Mouse (Mus musculus) limb, embryonic 13.5 days (tissue): Measurements from ENCODE around the gene Rora. TPM values are rescaled to one million over a fixed set of nuclear protein-coding genes. Genes with fewer than 3 reads are reported as not detected.

Experiments used
- ATAC-seq: fragments of 200-750 bp; cut with Nextera tagmentation; 2 replicates; pipeline ENCODE4 v1.8.0; 2017; ENCODE audit warnings: low read depth, moderate number of reproducible peaks, moderate TSS enrichment; ENCODE audit not compliant: low FRiP score
- H3K27ac ChIP-seq: fragments of 300-500 bp; sonication (generic); 2 replicates; pipeline ENCODE4 v1.5.1; 2015; ENCODE audit warnings: inconsistent platforms, mild to moderate bottlenecking, moderate library complexity
- H3K27me3 ChIP-seq: fragments of 300-500 bp; sonication (generic); 2 replicates; pipeline ENCODE4 v1.6.1; 2015; ENCODE audit warnings: mild to moderate bottlenecking, inconsistent platforms
- H3K36me3 ChIP-seq: fragments of 300-500 bp; sonication (generic); 2 replicates; pipeline ENCODE4 v1.6.1; 2015; ENCODE audit warnings: inconsistent platforms, mild to moderate bottlenecking, moderate library complexity
- H3K4me1 ChIP-seq: fragments of 300-500 bp; sonication (generic); 2 replicates; pipeline ENCODE4 v1.6.1; 2015; ENCODE audit warnings: inconsistent platforms
- H3K4me2 ChIP-seq: fragments of 300-500 bp; sonication (generic); replicated peaks from 2 replicates; pipeline ENCODE4 v1.6.1; 2015; ENCODE audit warnings: inconsistent platforms, mild to moderate bottlenecking, moderate library complexity
- H3K4me3 ChIP-seq: fragments of 300-500 bp; sonication (generic); 2 replicates; pipeline ENCODE4 v1.5.1; 2015; ENCODE audit warnings: moderate library complexity, mild to moderate bottlenecking, inconsistent platforms
- H3K9ac ChIP-seq: fragments of 300-500 bp; sonication (generic); 2 replicates; pipeline ENCODE4 v1.6.1; 2015; ENCODE audit warnings: mild to moderate bottlenecking, inconsistent platforms
- H3K9me3 ChIP-seq: fragments of 300-500 bp; sonication (generic); 2 replicates; pipeline ENCODE4 v1.6.1; 2016; ENCODE audit warnings: inconsistent platforms
- WGBS: fragments of 180-500 bp; shearing (Covaris S2); methylation state at CpG from one replicate; pipeline ENCODE4 v1.1.7; 2015; 5-methylcytosine and 5-hydroxymethylcytosine counted together
- polyA plus RNA-seq: library from polyadenylated mRNA; unstranded; fragments of >200 nt; fragmentation: Nextera tagmentation; extraction: Ambion mirVana; gene quantifications from 2 replicates; pipeline ENCODE4 v1.2.1, GENCODE M21; 2015

Gene Rora
- polyA plus RNA-seq, 1 experiment from 2014 or later = 9.6 TPM

DNA sequence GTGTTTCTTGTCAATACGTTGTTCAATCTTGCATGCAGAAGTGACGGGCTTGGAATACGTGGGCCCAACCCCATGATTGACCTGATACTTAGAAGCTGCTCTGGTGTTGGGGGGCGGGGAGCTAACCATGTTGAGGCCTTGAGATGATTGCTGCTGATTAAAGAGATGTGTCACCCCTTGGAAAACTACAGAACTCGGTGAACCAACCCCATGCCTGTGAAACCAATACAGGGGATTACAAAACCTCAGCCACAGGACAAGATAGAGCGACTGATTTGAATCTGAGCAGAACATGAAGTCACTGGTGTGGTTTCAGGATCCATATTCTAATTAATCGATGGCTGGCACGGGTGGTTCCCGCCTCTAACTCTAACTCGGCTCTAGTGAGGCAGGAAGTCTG is 650.9 kb downstream of the Rora start:
- no peak for ATAC-seq
- H3K4me3 ChIP-seq = no peak overlapping the region
- H3K9me3 ChIP-seq = no peaks in the 10 kb centered on the region
- no peak overlapping the region for H3K27ac ChIP-seq
- H3K4me2 ChIP-seq = no peak overlapping the region
- 62% methylated on average over 10 of the region's 10 CpGs for WGBS
- H3K9ac ChIP-seq = no peak overlapping the region
- H3K27me3 ChIP-seq = peaks cover 11% of the 10 kb centered on the region
- H3K4me1 ChIP-seq = peaks cover 54% of the 10 kb centered on the region
- no peaks in the 10 kb centered on the region for H3K36me3 ChIP-seq

GRCm38 (mm10) chr9:69304991-69305390 is 651.4 kb downstream of the Rora start:
- Histone ChIP-seq H3K4me2 (no peak overlapping the region), H3K9ac (no peak overlapping the region), H3K36me3 (no peaks in the 10 kb centered on the region), H3K27ac (no peak overlapping the region), H3K4me3 (no peak overlapping the region), H3K9me3 (no peaks in the 10 kb centered on the region), H3K27me3 (peaks cover 11% of the 10 kb centered on the region), H3K4me1 (peaks cover 49% of the 10 kb centered on the region)
- 68% methylated on average over 3 of the region's 3 CpGs for WGBS
- no peak for ATAC-seq

DNA sequence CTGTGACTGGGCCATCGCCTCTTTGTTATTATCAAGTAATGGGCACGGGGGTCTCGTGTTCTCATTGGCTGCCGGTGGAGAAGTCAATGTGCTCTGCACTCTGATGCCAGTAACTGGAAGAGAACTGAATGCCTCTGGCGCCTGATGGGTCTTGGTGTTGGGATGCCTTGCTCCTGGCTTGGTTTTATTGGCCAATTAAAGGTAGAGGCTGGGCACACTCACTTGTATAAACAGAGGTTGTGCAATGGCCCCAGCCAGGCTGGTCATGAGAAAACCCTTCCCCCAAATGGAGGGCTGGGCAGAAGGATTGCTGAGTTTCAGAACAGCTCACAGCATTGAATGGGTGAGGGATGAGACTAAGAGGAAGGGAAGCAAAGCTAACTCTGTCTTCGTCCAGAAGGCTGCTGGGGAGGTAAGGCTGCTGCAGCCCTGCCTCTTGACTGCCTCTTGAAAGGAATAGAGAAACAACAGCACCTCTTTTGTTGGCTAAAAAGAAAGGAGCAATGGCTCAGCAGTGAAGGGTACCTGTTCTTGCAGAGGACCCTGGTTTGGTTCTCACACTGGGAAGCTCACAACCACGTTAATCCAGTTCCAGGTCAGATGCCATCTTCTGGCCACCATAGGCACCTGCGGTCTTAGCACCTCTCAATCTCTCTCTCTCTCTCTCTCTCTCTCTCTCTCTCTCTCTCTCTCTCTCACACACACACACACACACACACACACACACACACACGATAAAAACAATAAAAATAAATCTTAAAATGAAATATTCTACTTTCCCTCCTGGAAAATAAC is 653.3 kb downstream of the Rora start:
- Histone ChIP-seq H3K27me3 (peaks cover 17% of the 10 kb centered on the region), H3K36me3 (no peaks in the 10 kb centered on the region), H3K9me3 (no peaks in the 10 kb centered on the region), H3K4me1 (peaks cover 43% of the 10 kb centered on the region), H3K4me2 (0 out of 2 replicates have a peak overlapping the region, but pooled peaks have one; percentile 0), H3K27ac (no peak overlapping the region), H3K9ac (no peak overlapping the region), H3K4me3 (no peak overlapping the region)
- no peak for ATAC-seq
- WGBS = 60% methylated on average over 9 of the region's 9 CpGs

DNA sequence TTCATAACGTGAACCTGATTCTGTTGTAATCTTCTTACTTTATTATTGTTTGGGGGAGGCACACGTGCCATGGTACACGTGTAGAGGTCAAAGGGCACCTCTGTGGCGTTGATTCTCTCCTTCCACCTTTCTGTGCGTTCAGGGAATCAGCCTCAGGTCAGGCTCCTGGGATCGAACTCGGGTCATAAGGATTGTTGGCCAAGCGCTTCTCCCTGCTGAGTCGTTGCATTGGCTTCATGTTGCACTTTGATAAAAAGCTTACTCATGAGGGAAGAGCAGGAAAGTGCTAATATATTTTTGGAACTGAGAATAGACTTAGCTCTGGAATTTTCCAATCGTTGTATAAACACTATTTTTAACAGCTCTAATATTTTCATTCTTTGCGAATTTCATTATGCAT is 654.4 kb downstream of the Rora start:
- Histone ChIP-seq H3K9me3 (no peaks in the 10 kb centered on the region), H3K4me1 (peaks cover 34% of the 10 kb centered on the region), H3K27me3 (peaks cover 20% of the 10 kb centered on the region), H3K4me3 (no peak overlapping the region), H3K9ac (no peak overlapping the region), H3K27ac (no peak overlapping the region), H3K4me2 (no peak overlapping the region), H3K36me3 (no peaks in the 10 kb centered on the region)
- ATAC-seq = no peak
- 89% methylated on average over 11 of the region's 11 CpGs for WGBS

GRCm38 (mm10) chr9:69310524-69310923 is 656.9 kb downstream of the Rora start:
- WGBS = 16% methylated on average over 12 of the region's 12 CpGs
- ATAC-seq = no peak
- Histone ChIP-seq H3K9me3 (no peaks in the 10 kb centered on the region), H3K4me3 (no peak overlapping the region), H3K27me3 (peaks cover 36% of the 10 kb centered on the region), H3K36me3 (no peaks in the 10 kb centered on the region), H3K27ac (no peak overlapping the region), H3K9ac (no peak overlapping the region), H3K4me1 (peaks cover 32% of the 10 kb centered on the region), H3K4me2 (peak overlapping the region; percentile 12)

DNA sequence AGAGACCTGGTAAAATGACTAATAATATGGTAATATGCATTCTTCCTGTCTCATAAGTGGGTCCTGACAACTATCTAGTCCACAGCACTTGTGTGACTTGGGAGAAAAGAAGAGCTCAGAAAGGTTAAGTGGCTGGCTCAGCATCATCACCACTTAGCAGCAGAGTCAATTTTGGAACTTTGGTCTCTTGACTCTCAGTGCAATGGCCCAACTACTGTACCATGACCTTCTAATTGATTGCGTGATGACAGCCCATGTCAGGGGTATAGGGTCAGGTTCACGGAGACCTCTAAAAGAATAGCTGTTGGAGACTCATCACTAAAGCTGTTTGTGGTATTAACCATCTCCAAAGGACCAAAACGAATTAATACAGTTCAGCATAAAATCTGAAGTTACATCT is 659.7 kb downstream of the Rora start:
- Histone ChIP-seq H3K4me1 (peaks cover 25% of the 10 kb centered on the region), H3K4me3 (no peak overlapping the region), H3K9ac (no peak overlapping the region), H3K4me2 (no peak overlapping the region), H3K9me3 (no peaks in the 10 kb centered on the region), H3K27me3 (peaks cover 40% of the 10 kb centered on the region), H3K27ac (no peak overlapping the region), H3K36me3 (no peaks in the 10 kb centered on the region)
- WGBS = 86% methylated on average over 3 of the region's 3 CpGs
- no peak for ATAC-seq

- ATAC-seq = no peak
Observed at GRCm38 (mm10) chr9:69314451-69315210, 661.0 kb downstream of the Rora start.

GRCm38 (mm10) chr9:69317527-69318115 is 664.0 kb downstream of the Rora start:
- no peak overlapping the region for H3K9ac ChIP-seq
- H3K4me1 ChIP-seq = peaks cover 14% of the 10 kb centered on the region
- no peaks in the 10 kb centered on the region for H3K9me3 ChIP-seq
- H3K27ac ChIP-seq = no peak overlapping the region
- 35% methylated on average over 3 of the region's 3 CpGs for WGBS
- no peaks in the 10 kb centered on the region for H3K36me3 ChIP-seq
- H3K27me3 ChIP-seq = peaks cover 31% of the 10 kb centered on the region; the same call in 1 of the 2 replicates
- no peak overlapping the region for H3K4me3 ChIP-seq
- H3K4me2 ChIP-seq = no peak overlapping the region
- no peak for ATAC-seq

More at GRCm38 (mm10) chr9:69314451-69315210, 661.0 kb downstream of the Rora start:
- H3K9me3 ChIP-seq = no peaks in the 10 kb centered on the region
- H3K4me1 ChIP-seq = peaks cover 25% of the 10 kb centered on the region
- no peak overlapping the region for H3K27ac ChIP-seq
- H3K9ac ChIP-seq = no peak overlapping the region
- no peaks in the 10 kb centered on the region for H3K36me3 ChIP-seq
- no peak overlapping the region for H3K4me3 ChIP-seq
- 89% methylated on average over 9 of the region's 9 CpGs for WGBS
- peaks cover 45% of the 10 kb centered on the region for H3K27me3 ChIP-seq
- H3K4me2 ChIP-seq = no peak overlapping the region

DNA sequence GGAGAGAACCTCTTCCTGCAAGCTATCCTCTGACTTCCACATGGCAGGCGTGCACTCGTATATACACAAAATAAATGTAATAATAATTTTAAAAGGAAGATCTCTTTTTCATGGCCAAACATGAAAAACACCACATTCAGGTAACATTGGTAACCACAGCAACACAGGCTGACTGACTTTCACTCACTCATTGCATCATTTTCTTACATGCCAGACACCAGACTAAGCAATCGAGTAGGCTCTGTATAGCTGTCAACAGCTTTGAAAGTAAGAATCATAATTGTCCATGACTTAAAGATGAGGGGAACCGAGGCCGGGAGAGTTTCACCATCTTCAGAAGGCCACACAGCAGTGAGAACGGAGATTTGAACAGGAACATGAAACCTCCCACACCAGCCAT is 665.8 kb downstream of the Rora start:
- Histone ChIP-seq H3K4me1 (peaks cover 14% of the 10 kb centered on the region), H3K4me2 (no peak overlapping the region), H3K27ac (no peak overlapping the region), H3K27me3 (peaks cover 21% of the 10 kb centered on the region; the same call in 1 of the 2 replicates), H3K36me3 (no peaks in the 10 kb centered on the region), H3K4me3 (no peak overlapping the region), H3K9me3 (no peaks in the 10 kb centered on the region), H3K9ac (no peak overlapping the region)
- WGBS = 87% methylated on average over 6 of the region's 6 CpGs
- no peak for ATAC-seq

- H3K9ac ChIP-seq = no peak overlapping the region
- no peaks in the 10 kb centered on the region for H3K36me3 ChIP-seq
- 63% methylated on average over 10 of the region's 10 CpGs for WGBS
- H3K27ac ChIP-seq = no peak overlapping the region
- ATAC-seq = no peak
- H3K4me3 ChIP-seq = no peak overlapping the region
- H3K4me2 ChIP-seq = no peak overlapping the region
- H3K9me3 ChIP-seq = no peaks in the 10 kb centered on the region
- H3K27me3 ChIP-seq = peaks cover 17% of the 10 kb centered on the region; the same call in 1 of the 2 replicates
- H3K4me1 ChIP-seq = peaks cover 11% of the 10 kb centered on the region
Observed at GRCm38 (mm10) chr9:69319913-69320634, 666.5 kb downstream of the Rora start.

GRCm38 (mm10) chr9:69320635-69321027 is 667.0 kb downstream of the Rora start:
- Histone ChIP-seq H3K36me3 (no peaks in the 10 kb centered on the region), H3K4me2 (no peak overlapping the region), H3K27ac (no peak overlapping the region), H3K9ac (no peak overlapping the region), H3K9me3 (no peaks in the 10 kb centered on the region), H3K4me1 (peaks cover 5% of the 10 kb centered on the region), H3K4me3 (no peak overlapping the region), H3K27me3 (peaks cover 21% of the 10 kb centered on the region; the same call in 1 of the 2 replicates)
- WGBS = 36% methylated on average over 3 of the region's 3 CpGs
- ATAC-seq = no peak
